Mouse (Mus musculus): Measurements from ENCODE around the gene Gmppb. TPM values are rescaled to one million over a fixed set of nuclear protein-coding genes. Genes with fewer than 3 reads are reported as not detected.

The Gmppb gene
- total and polyA plus RNA-seq, 3 experiments, result 17.9 to 20.9 (median 19.2) TPM

- Histone ChIP-seq H3K4me1 (ENCODE audit: control insufficient read depth in 1 of 2, insufficient read depth in 2 of 2) (peaks cover 5 to 33% of the 10 kb centered on the region in 2 experiments), H3K27ac (ENCODE audit: insufficient read depth, low read depth) (no peak overlapping the region)
Observed at GRCm38 (mm10) chr9:108093586-108093985, 44.5 kb downstream of the Gmppb start.

GRCm38 (mm10) chr9:108094184-108094941 lies 45.3 kb downstream of the Gmppb start, which contains the start of gene Apeh:
Gene Apeh, minus strand, starts transcription at chr9:108094606.
- peaks cover 37 to 57% of the 10 kb centered on the region in 2 experiments for H3K36me3 ChIP-seq (replicated peaks in 1 of 2; ENCODE audit: control insufficient read depth in 1 of 2, insufficient read depth in 1 of 2, low read length in 1 of 2)
- H3K9ac ChIP-seq (ENCODE audit: insufficient read depth, low read depth), result peak within 1 kb of the TSS; percentile 64
- H3K9me3 ChIP-seq (replicated peaks; ENCODE audit: low read length), result no peaks in the 10 kb centered on the region
- H3K27me3 ChIP-seq (replicated peaks), result no peaks in the 10 kb centered on the region
- H3K4me3 ChIP-seq (replicated peaks in 1 of 3; ENCODE audit: low read depth in 2 of 3, low read length in 2 of 3, poor library complexity in 1 of 3), result peak within 1 kb of the TSS; percentile 67 to 89 (median 87)
- in situ Hi-C loops (cut with MboI; ENCODE audit: low pct_ligation_motif_present, low pct_unique_long_range_greater_than_20kb, low sequenced_read_pairs) (no loop called here), dilution Hi-C loops (cut with MboI; ENCODE audit: extremely low pct_ligation_motif_present, extremely low pct_unique_long_range_greater_than_20kb, low sequenced_read_pairs) (no loop called here)
- H3K4me2 ChIP-seq (ENCODE audit: insufficient read depth, low read depth, poor library complexity, severe bottlenecking), result peak within 1 kb of the TSS; percentile 90
- peak within 1 kb of the TSS; percentile 18; the same call in 1 of the 2 replicates for H3K27ac ChIP-seq (ENCODE audit: insufficient read depth, low read depth)
- H3K79me2 ChIP-seq (replicated peaks; ENCODE audit: control insufficient read depth, extremely low read depth, insufficient read depth, poor library complexity, severe bottlenecking), result peaks cover 9% of the 10 kb centered on the region
- peaks cover 5 to 33% of the 10 kb centered on the region in 2 experiments for H3K4me1 ChIP-seq (ENCODE audit: control insufficient read depth in 1 of 2, insufficient read depth in 2 of 2)
- DNase-seq (ENCODE audit: extremely low read depth), result peak; percentile 96
- TF ChIP-seq SMC3 (IDR thresholded peaks at IDR 0.05; ENCODE audit: low read depth, low read length), result no peak
- TF ChIP-seq KAT2A (IDR thresholded peaks at IDR 0.05; ENCODE audit: insufficient replicate concordance, low read length), result peak; percentile 48; the same call in 1 of the 2 replicates
- no peak for TF ChIP-seq RAD21 (IDR thresholded peaks at IDR 0.05; ENCODE audit: low read depth, low read length)
- TF ChIP-seq TCF12 (IDR thresholded peaks at IDR 0.05; ENCODE audit: low read depth, low read length), result peak; percentile 81
- TF ChIP-seq BHLHE40 (IDR thresholded peaks at IDR 0.05; ENCODE audit: low read depth, low read length), result peak; percentile 26
- peak; percentile 42; the same call in 1 of the 2 replicates for TF ChIP-seq MAX (IDR thresholded peaks at IDR 0.05; ENCODE audit: low read length)
- no peak for TF ChIP-seq E2F4 (IDR thresholded peaks at IDR 0.05; ENCODE audit: insufficient replicate concordance, low read depth, low read length)
- TF ChIP-seq SIN3A (IDR thresholded peaks at IDR 0.05; ENCODE audit: low read length), result peak; percentile 69; the same call in 1 of the 2 replicates
- peak; percentile 50 for TF ChIP-seq NRF1 (IDR thresholded peaks at IDR 0.05; ENCODE audit: low read depth, low read length)
- no peak for TF ChIP-seq EP300 (IDR thresholded peaks at IDR 0.05; ENCODE audit: low read length)
- TF ChIP-seq TBP (conservative IDR thresholded peaks at IDR 0.05; ENCODE audit: low read depth, low read length), result no peak
- TF ChIP-seq CHD2 (IDR thresholded peaks at IDR 0.05; ENCODE audit: low read length), result no peak
- no peak for TF ChIP-seq USF1 (IDR thresholded peaks at IDR 0.05; ENCODE audit: low read depth, low read length)
- TF ChIP-seq RCOR1 (conservative IDR thresholded peaks at IDR 0.05; ENCODE audit: low read depth, low read length), result 0 out of 2 replicates have a peak, but pooled peaks have one; percentile 30
- TF ChIP-seq MAZ (IDR thresholded peaks at IDR 0.05; ENCODE audit: low read depth, low read length), result peak; percentile 72; the same call in 1 of the 2 replicates
- no peak for TF ChIP-seq MAFK (IDR thresholded peaks at IDR 0.05; ENCODE audit: insufficient replicate concordance, low read length)
- TF ChIP-seq ZC3H11A (IDR thresholded peaks at IDR 0.05; ENCODE audit: low read depth, low read length), result no peak
- peak; percentile 84 for TF ChIP-seq POLR2A (IDR thresholded peaks at IDR 0.05; ENCODE audit: low read depth, low read length)
- TF ChIP-seq CHD1 (IDR thresholded peaks at IDR 0.05; ENCODE audit: low read depth, low read length), result no peak
- TF ChIP-seq JUN (IDR thresholded peaks at IDR 0.05; ENCODE audit: insufficient read depth, low read depth, low read length), result no peak
- TF ChIP-seq MXI1 (IDR thresholded peaks at IDR 0.05; ENCODE audit: low read depth, low read length), result peak; percentile 54; the same call in 1 of the 2 replicates
- TF ChIP-seq ELF1 (IDR thresholded peaks at IDR 0.05; ENCODE audit: low read depth, low read length), result peak; percentile 95
- TF ChIP-seq GABPA (IDR thresholded peaks at IDR 0.05; ENCODE audit: insufficient replicate concordance, low read depth, low read length), result no peak
- TF ChIP-seq CTCF (conservative IDR thresholded peaks at IDR 0.05 in 1 of 2, IDR thresholded peaks at IDR 0.05 in 1 of 2; ENCODE audit: low read depth in 2 of 2, low read length in 2 of 2), result no peak
- TF ChIP-seq NELFE (IDR thresholded peaks at IDR 0.05; ENCODE audit: low read depth, low read length), result peak; percentile 86
- no peak for TF ChIP-seq ETS1 (conservative IDR thresholded peaks at IDR 0.05; ENCODE audit: low read depth, low read length)
- peak; percentile 65 for TF ChIP-seq IRF4 (IDR thresholded peaks at IDR 0.05; ENCODE audit: low read depth, low read length)
- 0 out of 2 replicates have a peak, but pooled peaks have one; percentile 25 for TF ChIP-seq MEF2A (IDR thresholded peaks at IDR 0.05; ENCODE audit: borderline replicate concordance, low read depth, low read length)
- no peak for TF ChIP-seq JUND (conservative IDR thresholded peaks at IDR 0.05; ENCODE audit: low read depth, low read length)

More at GRCm38 (mm10) chr9:108093586-108093985, 44.5 kb downstream of the Gmppb start:
- H3K79me2 ChIP-seq (replicated peaks; ENCODE audit: control insufficient read depth, extremely low read depth, insufficient read depth, poor library complexity, severe bottlenecking), result peaks cover 9% of the 10 kb centered on the region
- DNase-seq (ENCODE audit: extremely low read depth), result no peak
- dilution Hi-C loops (cut with MboI; ENCODE audit: extremely low pct_ligation_motif_present, extremely low pct_unique_long_range_greater_than_20kb, low sequenced_read_pairs) (no loop called here), in situ Hi-C loops (cut with MboI; ENCODE audit: low pct_ligation_motif_present, low pct_unique_long_range_greater_than_20kb, low sequenced_read_pairs) (no loop called here)
- peak overlapping the region; percentile 67 to 89 (median 87) for H3K4me3 ChIP-seq (replicated peaks in 1 of 3; ENCODE audit: low read depth in 2 of 3, low read length in 2 of 3, poor library complexity in 1 of 3)
- peak overlapping the region; percentile 64 for H3K9ac ChIP-seq (ENCODE audit: insufficient read depth, low read depth)
- TF ChIP-seq JUND (conservative IDR thresholded peaks at IDR 0.05; ENCODE audit: low read depth, low read length), result no peak
- no peak for TF ChIP-seq E2F4 (IDR thresholded peaks at IDR 0.05; ENCODE audit: insufficient replicate concordance, low read depth, low read length)
- no peak for TF ChIP-seq ZMIZ1 (IDR thresholded peaks at IDR 0.05; ENCODE audit: low read depth, low read length)
- TF ChIP-seq SMC3 (IDR thresholded peaks at IDR 0.05; ENCODE audit: low read depth, low read length), result no peak
- no peak for TF ChIP-seq ZNF384 (IDR thresholded peaks at IDR 0.05; ENCODE audit: low read depth, low read length)
- TF ChIP-seq BHLHE40 (IDR thresholded peaks at IDR 0.05; ENCODE audit: low read depth, low read length), result no peak
- no peak for TF ChIP-seq RCOR1 (conservative IDR thresholded peaks at IDR 0.05; ENCODE audit: low read depth, low read length)
- no peaks in the 10 kb centered on the region for H3K27me3 ChIP-seq (replicated peaks)
- peaks cover 41 to 58% of the 10 kb centered on the region in 2 experiments for H3K36me3 ChIP-seq (replicated peaks in 1 of 2; ENCODE audit: control insufficient read depth in 1 of 2, insufficient read depth in 1 of 2, low read length in 1 of 2)
- no peaks in the 10 kb centered on the region for H3K9me3 ChIP-seq (replicated peaks; ENCODE audit: low read length)
- H3K4me2 ChIP-seq (ENCODE audit: insufficient read depth, low read depth, poor library complexity, severe bottlenecking), result peak overlapping the region; percentile 72

All from CH12.LX (cell line).